Mouse (Mus musculus) embryo, embryonic 10.5 days (tissue): ENCODE data around the gene Cpz.

Experiments
- DNase-seq: peaks from one replicate; pipeline ENCODE4 v3.0.0-alpha.2; 2015; ENCODE audit warnings: low spot score

Gene Cpz

DNA sequence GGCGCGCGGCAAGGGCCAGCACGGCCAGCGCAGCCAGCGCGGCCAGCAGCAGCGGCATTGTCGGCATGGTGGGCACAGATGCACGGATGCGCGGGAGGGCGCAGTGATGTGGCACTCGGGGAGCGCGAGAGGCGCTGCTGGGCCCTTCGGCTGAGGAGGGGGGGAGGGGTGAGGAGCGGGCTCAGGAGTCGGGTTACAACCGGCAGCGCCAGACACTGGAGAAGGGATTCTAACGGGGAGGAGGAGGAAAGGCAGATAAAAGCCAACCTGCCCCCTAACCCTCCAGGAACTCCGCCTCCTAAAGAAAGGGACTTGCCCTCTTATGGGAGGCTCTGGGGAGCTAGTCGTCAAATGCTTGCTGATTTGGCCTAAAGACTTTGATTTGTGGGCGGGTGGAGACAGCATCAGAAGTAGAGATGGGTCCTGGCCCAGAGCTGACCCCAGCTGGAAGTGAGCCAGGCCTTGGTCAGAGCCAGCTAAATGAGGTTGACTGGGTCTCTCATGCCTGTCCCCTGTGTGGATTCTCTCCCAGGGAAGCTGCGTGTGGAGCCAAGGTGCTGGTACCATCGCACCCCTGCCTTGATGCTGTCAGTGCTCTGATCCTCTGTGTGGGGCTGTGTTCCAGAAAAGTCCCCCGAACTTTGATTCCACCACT lies at the start of gene Cpz:
Gene Cpz (minus strand): TSS at position 230 of the 655 bp plus-strand sequence.
- peak; percentile 92 for DNase-seq

DNA sequence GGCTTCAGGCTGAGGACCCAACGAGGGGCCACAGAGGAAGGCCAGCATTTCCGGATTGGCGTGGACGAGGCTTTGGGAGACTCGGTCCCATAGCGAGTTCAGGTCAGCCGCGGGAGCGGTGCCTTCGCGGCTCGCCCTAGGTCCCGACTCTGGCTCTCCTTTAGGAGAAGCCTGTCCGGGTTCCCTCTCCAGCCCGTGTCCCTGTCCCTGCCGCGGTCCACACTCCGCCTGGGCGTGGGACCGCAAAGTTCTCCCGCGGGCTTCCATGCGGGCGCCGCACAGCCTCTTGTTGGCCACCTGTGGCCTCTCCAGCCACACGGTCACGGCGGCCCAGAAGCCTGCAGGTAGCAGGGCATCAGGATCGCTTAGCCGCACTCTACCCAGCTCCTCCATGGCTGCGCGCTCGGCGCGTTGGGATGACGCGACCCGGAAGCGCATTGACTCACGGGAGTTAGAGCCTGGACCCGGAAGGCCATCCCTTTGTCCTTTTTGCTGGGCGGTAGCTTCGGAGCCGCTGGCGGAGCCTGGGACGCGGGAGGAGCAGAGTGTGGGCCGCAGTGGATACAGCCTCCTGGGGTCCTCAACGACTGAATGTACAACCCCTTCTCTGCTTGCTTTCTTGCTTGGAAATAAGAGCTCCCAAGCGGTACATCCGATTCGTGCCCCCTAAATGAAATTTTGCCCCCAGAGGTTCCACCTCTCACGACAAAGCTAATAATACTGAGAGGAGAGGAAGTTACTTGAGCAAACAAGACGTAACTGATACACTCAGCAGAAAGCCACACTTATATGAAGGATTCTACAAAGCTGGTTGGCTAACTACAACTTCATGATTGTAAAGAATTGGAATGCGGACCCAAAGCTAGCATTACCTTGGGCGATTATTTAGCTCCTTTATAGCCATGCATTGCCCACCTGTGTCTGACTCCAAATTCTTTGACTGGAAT lies 49.4 kb upstream of the Cpz start, which contains the start of gene Trmt44:
Gene Trmt44 (minus strand): TSS at position 418 of the 947 bp plus-strand sequence.
- peak; percentile 95 for DNase-seq

DNA sequence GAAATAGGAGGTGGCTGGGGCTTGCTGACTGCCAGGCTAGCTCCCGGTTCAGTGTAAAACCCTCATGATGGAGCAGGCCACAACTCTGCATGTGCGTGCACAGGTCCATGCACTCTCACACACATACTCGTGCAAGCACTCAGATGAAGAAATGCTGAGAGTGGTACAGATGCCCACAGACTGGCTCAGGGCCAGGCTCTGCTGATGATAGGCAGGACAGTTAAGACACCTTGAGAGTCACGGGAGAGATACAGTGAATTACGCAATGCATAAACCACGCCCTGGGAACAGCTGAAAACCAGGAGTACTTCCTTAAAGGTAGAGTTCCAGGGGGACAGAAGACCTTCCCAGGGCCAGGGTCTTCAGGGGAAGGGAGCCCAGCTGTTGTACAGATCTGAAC lies 46.0 kb upstream of the Cpz start:
- DNase-seq = no peak

DNA sequence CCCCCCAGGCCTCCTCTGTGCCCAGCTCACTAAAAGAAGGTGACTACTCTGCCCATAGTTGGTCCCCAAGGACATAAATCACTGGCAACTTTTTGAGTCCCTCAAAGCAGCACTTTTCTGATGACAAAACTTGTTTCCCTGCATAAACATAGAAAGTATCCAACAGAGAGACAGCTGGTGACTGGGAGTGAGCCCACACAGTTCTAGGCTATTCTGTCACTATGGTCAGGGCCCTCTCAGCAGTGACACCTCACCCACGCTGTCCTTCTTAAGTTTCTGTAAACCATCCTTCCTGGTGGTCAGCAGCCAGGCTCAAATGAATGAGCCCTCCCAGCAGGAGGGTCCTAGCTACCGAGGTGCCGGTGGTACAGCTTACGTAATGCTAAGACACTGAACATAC lies 41.1 kb upstream of the Cpz start:
- no peak for DNase-seq

DNA sequence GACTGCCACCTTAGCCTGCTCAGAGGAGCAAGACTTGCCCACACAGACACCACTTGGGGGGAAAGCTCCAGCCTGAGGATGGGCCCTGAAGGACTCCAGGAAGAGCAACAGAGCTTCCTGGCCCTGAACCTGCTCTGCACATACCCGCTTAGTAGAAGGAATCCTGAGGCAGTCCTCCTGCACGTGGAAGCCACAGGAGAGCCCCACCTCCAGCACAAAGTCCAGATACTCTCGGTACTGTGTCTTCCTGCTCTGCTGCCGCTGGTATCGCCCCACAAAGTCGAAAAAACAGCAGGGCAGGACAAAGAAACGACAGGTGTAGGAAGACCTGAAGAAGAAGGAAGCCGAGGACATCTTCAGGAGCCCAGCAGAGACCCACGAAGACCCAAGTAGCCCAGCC lies 39.7 kb upstream of the Cpz start:
- no peak for DNase-seq

DNA sequence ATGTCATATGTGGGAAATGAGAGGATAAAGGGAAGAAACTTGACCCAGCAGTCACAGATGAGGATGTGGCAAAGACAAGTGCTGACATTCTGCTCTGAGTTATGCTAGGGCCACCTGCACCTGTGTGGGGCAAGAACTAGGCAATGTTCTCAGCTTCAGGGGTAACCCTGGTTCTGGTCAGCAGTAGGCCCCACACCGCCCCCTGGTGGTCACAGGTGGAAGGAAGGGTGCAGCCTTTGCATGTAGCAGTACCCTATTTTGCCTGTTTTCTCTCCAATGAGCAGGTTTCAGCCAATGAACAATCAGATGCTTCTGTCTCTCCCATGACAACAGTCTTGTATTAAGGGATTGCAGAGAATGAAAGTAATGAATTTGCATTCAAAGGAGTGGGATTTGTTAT lies 38.0 kb upstream of the Cpz start:
- peak; percentile 79 for DNase-seq

DNA sequence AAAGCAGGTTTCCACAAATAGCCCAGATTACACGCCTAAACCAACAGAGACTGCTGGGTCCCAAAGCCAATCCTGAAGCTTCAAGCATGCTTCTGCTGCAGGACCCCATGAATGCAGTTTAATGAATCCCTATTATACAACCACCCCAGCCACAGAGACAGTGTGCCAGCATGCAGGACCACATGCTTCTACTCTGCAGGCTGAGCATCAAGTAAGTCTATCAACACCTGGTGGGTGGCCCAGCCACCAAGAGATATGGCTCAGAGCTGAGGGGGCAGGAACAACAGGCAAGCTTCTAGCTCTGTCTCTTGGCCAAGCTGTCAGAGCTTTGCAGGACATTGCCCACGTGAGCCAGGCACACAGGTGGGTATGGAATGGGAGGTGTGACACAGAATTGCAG lies 37.1 kb upstream of the Cpz start:
- DNase-seq = no peak

DNA sequence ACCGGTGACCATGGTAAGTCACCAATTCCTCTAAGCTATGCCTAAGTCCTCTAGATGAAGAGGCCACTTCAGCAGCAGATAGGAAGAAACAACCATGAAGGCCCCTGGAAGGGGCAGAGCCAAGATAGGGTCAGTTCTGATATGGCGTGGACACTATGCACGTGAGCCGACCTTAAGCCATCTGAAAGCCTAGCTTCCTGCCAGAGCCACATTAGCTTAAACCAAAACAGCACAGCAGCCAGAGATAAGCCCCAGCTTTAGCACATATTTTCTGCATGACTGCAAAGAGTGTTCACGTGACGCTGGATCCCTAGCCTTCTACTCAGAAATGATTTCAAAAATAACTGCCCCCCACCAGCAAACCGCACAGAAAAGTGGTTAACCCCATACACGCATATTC lies 33.9 kb upstream of the Cpz start:
- DNase-seq = no peak

DNA sequence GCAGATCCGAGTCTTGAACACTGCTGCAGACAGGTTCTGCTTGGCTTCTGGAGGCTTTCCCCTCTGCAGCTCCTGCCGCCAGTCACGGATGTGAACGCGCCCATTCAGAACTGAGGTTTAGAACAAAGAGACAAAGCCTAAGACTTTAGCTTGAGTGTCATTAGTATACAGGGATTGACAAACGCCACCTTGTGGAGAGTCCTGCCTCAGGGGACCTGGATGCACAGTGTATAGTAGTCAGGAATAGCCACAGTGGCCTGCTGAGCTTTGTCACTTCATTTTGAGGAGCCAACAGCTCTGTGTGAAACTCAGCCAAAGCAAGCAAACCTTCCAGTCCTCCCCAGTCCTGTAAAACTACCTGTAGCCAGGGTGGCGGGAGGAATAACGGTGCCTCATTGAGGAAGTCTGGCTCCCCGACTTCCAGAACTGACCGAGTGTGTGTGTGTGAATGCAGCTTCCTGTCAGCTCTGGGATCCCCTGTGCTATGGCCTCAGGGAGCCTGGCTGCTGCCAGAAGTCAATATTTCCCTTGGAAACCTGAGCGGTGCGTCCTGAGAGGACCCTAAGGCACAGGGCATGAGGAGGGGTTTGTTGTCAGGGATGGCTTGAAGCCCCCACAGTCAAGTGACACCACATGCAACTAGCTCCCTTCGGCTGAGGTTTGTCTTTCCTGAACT lies 32.6 kb upstream of the Cpz start:
- peak; percentile 50 for DNase-seq

DNA sequence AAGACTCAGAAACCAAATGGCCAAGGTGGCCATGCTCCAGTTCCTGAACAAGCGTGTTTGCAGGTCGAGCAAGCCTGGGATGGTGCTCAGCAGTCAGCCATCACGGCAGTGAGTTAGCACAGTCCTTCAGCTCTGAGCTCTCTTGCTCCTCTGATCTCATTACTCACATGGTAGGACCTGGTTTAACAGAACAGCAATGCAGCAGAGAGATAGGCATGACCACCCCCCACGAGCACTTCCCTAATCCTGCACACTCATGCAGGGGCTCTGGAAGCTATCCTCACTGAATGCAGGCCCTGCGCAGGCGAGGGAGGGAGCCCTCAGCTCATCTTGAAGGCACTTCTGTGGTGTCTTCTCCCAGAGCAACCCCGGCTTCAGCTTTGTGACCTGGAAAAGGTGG lies 30.9 kb upstream of the Cpz start:
- DNase-seq = no peak

DNA sequence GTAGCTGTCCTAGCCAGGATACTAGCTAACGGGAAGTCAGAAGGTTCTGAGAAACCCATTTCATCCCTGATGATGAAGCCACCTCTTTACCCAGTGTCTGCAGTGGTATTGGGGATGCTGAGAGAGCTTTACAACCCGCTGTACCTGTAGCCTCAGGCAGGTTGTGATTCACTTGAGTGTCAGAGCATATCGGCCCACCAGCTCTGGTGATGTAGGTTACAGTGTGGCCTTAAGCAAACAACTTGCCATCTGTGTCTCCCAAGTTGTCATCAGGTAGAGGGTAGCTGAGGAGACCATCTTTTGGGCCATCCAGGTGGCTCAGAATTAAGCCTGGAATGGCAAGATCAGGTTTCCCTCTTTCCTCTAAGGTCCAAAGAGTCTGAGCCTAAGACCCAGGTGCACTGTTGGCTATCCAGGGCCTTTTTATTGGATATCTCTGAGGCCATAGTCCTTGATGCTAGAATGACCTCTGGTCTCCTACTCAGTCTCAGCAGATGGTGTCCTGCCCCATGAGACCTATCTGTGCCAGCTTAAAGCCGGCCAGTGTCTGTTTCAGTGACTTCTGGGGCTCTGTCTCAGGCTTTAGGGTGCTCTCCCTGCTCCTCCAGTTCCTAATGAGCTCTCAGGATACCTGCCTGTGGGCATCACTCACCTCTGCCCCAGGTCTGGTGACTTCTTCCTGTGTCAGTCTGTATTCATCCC lies 27.5 kb upstream of the Cpz start:
- no peak for DNase-seq

DNA sequence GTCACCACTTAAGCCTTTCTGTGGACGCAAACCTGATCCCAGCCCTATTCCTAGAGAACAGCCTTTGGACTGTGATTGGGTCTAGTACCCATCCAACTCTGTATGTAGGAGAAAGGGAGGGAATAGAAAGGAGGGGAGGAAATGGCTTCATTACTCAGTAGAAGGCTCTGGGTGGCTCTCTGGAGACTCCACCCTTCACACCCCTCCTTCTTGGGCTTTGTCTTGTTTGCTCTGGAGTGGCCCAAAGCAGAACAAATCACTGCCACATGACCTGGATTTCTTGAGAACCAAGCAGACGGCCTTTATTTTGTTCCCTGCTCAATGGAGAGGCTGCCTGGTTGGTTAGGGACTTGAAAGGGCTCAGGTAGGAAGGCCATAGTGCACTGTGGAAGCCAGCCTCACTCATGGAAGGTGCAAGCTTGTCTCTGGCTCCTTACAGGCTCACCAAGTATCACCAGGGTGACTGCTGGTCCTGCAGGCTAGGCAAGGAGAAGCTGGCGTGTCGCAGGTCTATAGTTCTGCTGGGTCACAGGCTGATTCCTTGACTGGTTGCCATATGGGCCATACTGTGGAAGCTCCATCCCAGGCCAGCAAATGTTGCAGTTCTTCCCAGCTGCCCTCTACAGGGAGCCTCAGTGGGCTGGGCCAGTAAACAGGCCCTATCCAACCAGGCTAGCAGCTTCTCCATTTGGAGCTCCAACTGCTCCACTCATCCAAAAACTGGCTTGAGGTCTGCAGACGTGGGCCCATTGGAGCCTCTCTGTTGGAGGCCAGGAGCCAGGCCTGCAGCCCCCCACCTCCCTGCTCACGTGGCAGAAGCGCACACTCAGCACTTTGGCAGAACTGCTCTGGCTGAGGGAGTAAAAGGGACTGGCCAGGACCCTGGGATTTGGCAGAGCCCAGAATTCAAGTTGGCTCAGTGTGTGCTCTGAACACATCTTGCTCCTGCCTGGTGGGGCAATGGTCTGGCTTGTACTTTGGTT lies 26.6 kb upstream of the Cpz start:
- no peak for DNase-seq

DNA sequence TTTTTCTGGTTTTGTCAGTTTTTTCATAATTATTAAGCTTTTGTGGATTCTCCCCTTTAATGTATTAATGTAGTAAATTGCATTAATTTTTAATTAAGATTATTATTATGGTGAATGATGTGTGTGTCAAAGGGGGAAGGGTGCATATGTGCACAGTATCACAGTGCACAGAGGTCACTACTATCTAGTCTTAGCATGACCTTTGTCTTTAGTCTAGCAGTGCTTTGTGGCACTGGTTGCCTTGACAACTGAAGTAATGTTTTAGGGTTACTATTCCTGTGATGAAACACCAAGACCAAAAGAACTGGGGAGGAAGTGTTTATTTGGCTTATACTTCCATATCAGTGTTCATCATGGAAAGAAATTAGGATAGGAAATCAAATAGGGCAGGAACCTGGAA lies 20.6 kb upstream of the Cpz start:
- DNase-seq = no peak

DNA sequence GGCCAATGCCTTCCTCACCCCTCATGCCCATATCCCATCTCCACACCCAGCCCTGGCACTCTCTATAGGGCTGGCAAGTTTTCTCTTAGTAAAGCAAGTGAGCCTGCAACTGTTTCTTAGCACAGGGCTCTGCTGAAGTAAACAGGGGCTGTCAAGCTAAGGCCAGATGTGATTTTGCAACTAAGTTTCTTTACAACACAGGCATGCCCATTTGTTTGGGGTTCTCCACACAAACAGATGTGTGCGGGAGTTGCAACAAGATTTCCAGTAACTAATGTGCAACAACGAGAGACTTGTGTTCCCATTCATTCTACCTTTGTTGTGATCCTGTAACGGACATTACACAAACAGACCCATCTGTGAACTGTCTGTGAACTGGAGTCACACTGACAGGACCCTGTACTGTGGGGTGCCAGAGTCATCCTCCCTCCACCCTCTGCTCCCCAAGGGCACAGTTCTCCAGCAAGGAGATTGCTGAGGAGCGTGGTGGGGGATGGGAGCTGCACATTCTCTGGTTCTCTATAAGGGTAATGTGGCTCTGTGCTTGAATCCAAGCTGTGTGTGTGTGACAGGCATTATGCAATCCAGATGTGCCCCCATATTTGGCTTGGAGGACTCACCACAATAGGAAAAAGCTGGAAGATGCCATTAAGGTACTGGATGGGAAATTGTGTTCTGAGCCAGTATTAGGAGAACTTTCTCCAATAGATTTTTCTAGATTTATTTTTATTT lies 15.7 kb upstream of the Cpz start:
- peak; percentile 28 for DNase-seq

DNA sequence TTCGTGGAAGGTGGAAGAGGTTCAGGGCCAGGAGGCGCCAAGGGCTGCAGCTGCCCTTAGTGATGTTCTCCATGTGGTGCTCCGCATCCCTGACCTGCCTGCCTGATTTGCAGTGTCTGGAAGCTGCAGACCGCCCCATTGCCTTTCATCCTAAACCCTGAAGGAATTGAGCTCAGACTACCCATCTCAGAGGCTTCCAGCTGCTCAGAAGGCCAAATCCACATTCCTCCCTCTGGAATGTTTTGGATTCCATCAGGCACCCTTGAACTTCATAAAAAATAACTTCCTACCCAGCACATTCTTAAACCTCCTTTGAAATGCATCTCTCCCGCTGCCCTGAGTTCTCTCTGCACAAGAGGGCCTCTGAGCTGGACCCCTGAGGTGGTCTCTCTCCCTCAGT lies 15.1 kb upstream of the Cpz start:
- DNase-seq = peak; percentile 37

DNA sequence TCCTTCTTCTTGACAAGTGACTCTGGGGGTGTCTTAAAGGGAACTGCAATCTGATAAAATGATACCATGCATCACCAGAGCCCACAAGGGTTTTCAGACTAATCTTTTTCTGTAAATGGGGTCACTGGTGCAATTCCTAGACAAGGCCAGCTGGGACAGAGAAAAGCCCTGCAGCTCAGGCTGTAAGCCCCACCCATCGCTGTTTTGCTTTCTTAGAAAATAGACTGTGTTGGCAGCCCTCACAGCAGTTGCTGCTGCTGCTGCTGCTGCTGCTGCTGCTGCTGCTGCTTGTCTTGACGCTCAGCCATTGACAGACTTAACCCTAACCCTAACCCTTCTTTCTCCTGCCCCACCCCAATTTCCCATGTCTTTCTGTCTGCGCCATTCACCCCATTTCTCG lies 14.1 kb upstream of the Cpz start:
- DNase-seq = no peak

DNA sequence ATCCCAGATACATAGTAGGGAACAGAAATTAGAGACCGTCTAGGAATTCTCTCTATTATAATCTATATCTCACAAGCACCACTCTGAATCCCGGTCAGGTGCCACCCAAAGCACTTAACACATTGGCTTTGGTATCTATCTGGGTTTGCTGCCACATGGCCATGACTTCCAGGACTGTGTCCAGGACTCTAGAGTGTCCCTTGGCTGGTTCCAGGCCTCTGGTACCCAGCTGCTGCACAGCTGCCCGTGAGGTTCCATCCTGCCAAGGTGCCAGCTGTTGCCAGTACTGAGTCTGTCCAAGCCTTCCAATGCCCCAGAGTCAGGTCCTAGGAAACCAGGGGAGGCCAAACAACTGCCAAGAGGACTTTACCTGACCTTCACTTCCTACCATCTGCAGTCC lies 12.5 kb upstream of the Cpz start:
- no peak for DNase-seq

DNA sequence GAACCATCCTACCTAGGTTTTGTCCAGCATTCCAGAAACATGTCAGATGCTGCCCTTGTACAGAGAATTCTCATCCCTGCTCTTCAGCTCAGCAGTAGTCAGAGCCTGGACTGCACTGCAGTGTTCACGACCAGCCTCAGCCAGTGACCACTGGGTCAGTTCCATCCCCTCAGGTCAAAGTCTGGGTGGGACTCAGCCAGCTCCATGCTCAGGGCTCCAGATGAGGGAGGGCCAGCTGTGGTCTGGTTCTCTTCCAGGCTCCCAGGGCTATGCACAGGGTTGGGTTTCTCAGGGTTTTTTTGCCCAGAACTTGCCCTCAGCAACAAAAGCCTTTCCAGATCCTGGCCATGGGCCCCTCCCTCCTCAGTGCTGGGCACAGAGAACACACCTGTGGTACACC lies 12.0 kb upstream of the Cpz start:
- DNase-seq = no peak

DNA sequence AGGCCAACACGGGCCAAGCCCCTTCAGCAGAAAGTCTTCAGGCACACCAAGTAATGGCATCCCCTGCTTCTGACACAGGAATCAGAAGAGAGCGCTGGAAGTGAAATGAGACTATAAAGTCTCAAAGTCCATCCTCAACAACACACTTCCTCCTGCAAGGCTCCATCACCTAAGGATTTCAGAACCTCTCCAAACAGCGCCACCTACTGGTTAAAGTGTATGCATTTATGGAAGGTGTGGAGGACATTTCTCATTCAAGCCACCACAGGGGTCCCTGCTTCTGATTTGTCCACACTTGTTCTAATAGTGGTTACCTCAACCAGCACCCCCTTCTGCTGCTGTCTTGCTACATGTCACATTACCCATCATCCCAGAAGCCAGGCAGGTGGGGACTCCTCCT lies 10.8 kb upstream of the Cpz start:
- DNase-seq = peak; percentile 37

DNA sequence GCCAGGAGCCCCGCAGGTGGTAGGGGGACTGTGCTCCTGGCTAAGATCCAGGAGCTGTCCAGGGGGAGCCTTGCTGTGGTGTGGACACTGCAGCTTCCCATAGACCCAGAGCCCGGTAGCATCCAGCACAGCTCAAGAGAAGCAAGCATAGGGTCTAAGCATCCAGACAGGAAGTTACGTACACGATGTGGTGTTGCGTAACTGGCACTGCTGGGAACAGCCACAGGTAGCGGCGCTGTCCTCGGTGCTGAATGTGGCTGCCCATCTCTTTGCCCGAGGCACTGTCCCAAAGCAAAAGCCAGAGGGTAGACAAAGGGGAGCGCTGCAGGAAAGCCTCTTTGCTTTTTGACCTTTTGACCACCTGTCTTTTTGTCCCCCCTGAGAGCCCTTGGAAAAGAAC lies 6.1 kb upstream of the Cpz start:
- peak; percentile 63 for DNase-seq
